Mouse (Mus musculus) kidney, embryonic 16.5 days (tissue): ENCODE measurements around the gene Brinp1. TPM values are rescaled to one million over a fixed set of nuclear protein-coding genes. Genes with fewer than 3 reads are reported as not detected.

Experiments used
- ATAC-seq: fragments of 200-750 bp; cut with Nextera tagmentation; 2 replicates; pipeline ENCODE4 v1.8.0; 2017; ENCODE audit warnings: moderate TSS enrichment; ENCODE audit not compliant: low FRiP score, low TSS enrichment
- H3K27ac ChIP-seq: fragments of 300-500 bp; sonication (generic); 2 replicates; pipeline ENCODE4 v1.5.1; 2014; ENCODE audit warnings: low read length
- H3K27me3 ChIP-seq: fragments of 300-500 bp; sonication (generic); 2 replicates; pipeline ENCODE4 v1.6.1; 2014; ENCODE audit warnings: low read length, control low read depth, mixed read lengths; ENCODE audit not compliant: insufficient read depth
- H3K36me3 ChIP-seq: fragments of 300-500 bp; sonication (generic); 2 replicates; pipeline ENCODE4 v1.6.1; 2014; ENCODE audit warnings: low read length, control low read depth, mixed read lengths; ENCODE audit not compliant: insufficient read depth
- H3K4me1 ChIP-seq: fragments of 300-500 bp; sonication (generic); 2 replicates; pipeline ENCODE4 v1.6.1; 2014; ENCODE audit warnings: low read length, control low read depth, mixed read lengths; ENCODE audit not compliant: insufficient read depth
- H3K4me2 ChIP-seq: fragments of 300-500 bp; sonication (generic); replicated peaks from 2 replicates; pipeline ENCODE4 v1.6.1; 2014; ENCODE audit warnings: low read depth, low read length
- H3K4me3 ChIP-seq: fragments of 300-500 bp; sonication (generic); 2 replicates; pipeline ENCODE4 v1.5.1; 2014; ENCODE audit warnings: mild to moderate bottlenecking, low read length
- H3K9ac ChIP-seq: fragments of 300-500 bp; sonication (generic); replicated peaks from 2 replicates; pipeline ENCODE4 v1.6.1; 2014; ENCODE audit warnings: low read length
- H3K9me3 ChIP-seq: fragments of 300-500 bp; sonication (generic); 2 replicates; pipeline ENCODE4 v1.6.1; 2016; ENCODE audit warnings: low read length, control low read depth
- WGBS: fragments of 180-500 bp; shearing (Covaris S2); extraction: QIAGEN DNeasy Blood & Tissue Kit; methylation state at CpG from one replicate; pipeline ENCODE4 v1.1.7; 2014; 5-methylcytosine and 5-hydroxymethylcytosine counted together
- polyA plus RNA-seq: library from polyadenylated mRNA; unstranded; fragments of >200 nt; fragmentation: Nextera tagmentation; extraction: Ambion mirVana; gene quantifications from 2 replicates; pipeline ENCODE4 v1.2.1, GENCODE M21; 2015

Gene Brinp1
- polyA plus RNA-seq, 1 experiment from 2014 or later: 5.5 TPM

GRCm38 (mm10) chr4:68922504-68922903, 31.7 kb downstream of the Brinp1 start:
- H3K36me3 ChIP-seq: no peaks in the 10 kb centered on the region
- no peaks in the 10 kb centered on the region for H3K4me1 ChIP-seq
- no peaks in the 10 kb centered on the region for H3K27me3 ChIP-seq
- WGBS: 79% methylated on average over 1 of the region's 1 CpGs
- no peak for ATAC-seq
- H3K4me2 ChIP-seq: no peak overlapping the region
- no peaks in the 10 kb centered on the region for H3K9me3 ChIP-seq
- no peak overlapping the region for H3K4me3 ChIP-seq
- H3K27ac ChIP-seq: no peak overlapping the region
- H3K9ac ChIP-seq: no peak overlapping the region

- H3K9ac ChIP-seq: no peak overlapping the region
- H3K4me3 ChIP-seq: no peak overlapping the region
- no peaks in the 10 kb centered on the region for H3K4me1 ChIP-seq
- H3K27me3 ChIP-seq: no peaks in the 10 kb centered on the region
- 81% methylated on average over 3 of the region's 3 CpGs for WGBS
- ATAC-seq: no peak
- H3K36me3 ChIP-seq: no peaks in the 10 kb centered on the region
- H3K27ac ChIP-seq: no peak overlapping the region
- H3K4me2 ChIP-seq: no peak overlapping the region
- H3K9me3 ChIP-seq: no peaks in the 10 kb centered on the region
Measured at GRCm38 (mm10) chr4:68920127-68920526, 34.1 kb downstream of the Brinp1 start.

GRCm38 (mm10) chr4:68910942-68911341, 43.3 kb downstream of the Brinp1 start:
- H3K9me3 ChIP-seq: no peaks in the 10 kb centered on the region
- ATAC-seq: no peak
- WGBS: 45% methylated on average over 3 of the region's 3 CpGs
- H3K4me3 ChIP-seq: no peak overlapping the region
- no peaks in the 10 kb centered on the region for H3K4me1 ChIP-seq
- H3K9ac ChIP-seq: no peak overlapping the region
- H3K27ac ChIP-seq: no peak overlapping the region
- H3K36me3 ChIP-seq: no peaks in the 10 kb centered on the region
- H3K27me3 ChIP-seq: no peaks in the 10 kb centered on the region
- H3K4me2 ChIP-seq: no peak overlapping the region

- 75% methylated on average over 11 of the region's 11 CpGs for WGBS
- H3K4me2 ChIP-seq: no peak overlapping the region
- H3K27ac ChIP-seq: no peak overlapping the region
- ATAC-seq: no peak
- H3K27me3 ChIP-seq: no peaks in the 10 kb centered on the region
- no peaks in the 10 kb centered on the region for H3K4me1 ChIP-seq
- no peaks in the 10 kb centered on the region for H3K36me3 ChIP-seq
- H3K9ac ChIP-seq: no peak overlapping the region
- no peaks in the 10 kb centered on the region for H3K9me3 ChIP-seq
- no peak overlapping the region for H3K4me3 ChIP-seq
Measured at GRCm38 (mm10) chr4:68906417-68907210, 47.6 kb downstream of the Brinp1 start.

GRCm38 (mm10) chr4:68890526-68890925, 63.7 kb downstream of the Brinp1 start:
- Histone ChIP-seq H3K27me3 (no peaks in the 10 kb centered on the region), H3K27ac (no peak overlapping the region), H3K36me3 (no peaks in the 10 kb centered on the region), H3K4me2 (no peak overlapping the region), H3K9ac (no peak overlapping the region), H3K4me1 (no peaks in the 10 kb centered on the region), H3K9me3 (no peaks in the 10 kb centered on the region), H3K4me3 (no peak overlapping the region)
- 75% methylated on average over 4 of the region's 4 CpGs for WGBS
- ATAC-seq: no peak

- H3K9me3 ChIP-seq: no peaks in the 10 kb centered on the region
- WGBS: 85% methylated on average over 2 of the region's 2 CpGs
Measured at GRCm38 (mm10) chr4:68886276-68886675, 67.9 kb downstream of the Brinp1 start.

GRCm38 (mm10) chr4:68872028-68872427, 82.2 kb downstream of the Brinp1 start:
- H3K27me3 ChIP-seq: no peaks in the 10 kb centered on the region
- no peak overlapping the region for H3K9ac ChIP-seq
- no peak overlapping the region for H3K4me3 ChIP-seq
- H3K4me2 ChIP-seq: no peak overlapping the region
- H3K9me3 ChIP-seq: no peaks in the 10 kb centered on the region
- H3K36me3 ChIP-seq: no peaks in the 10 kb centered on the region
- H3K27ac ChIP-seq: no peak overlapping the region
- H3K4me1 ChIP-seq: no peaks in the 10 kb centered on the region
- ATAC-seq: no peak

More at GRCm38 (mm10) chr4:68886276-68886675, 67.9 kb downstream of the Brinp1 start:
- Histone ChIP-seq H3K36me3 (no peaks in the 10 kb centered on the region), H3K4me2 (no peak overlapping the region), H3K27me3 (no peaks in the 10 kb centered on the region), H3K27ac (no peak overlapping the region), H3K4me1 (no peaks in the 10 kb centered on the region), H3K9ac (no peak overlapping the region), H3K4me3 (no peak overlapping the region)
- ATAC-seq: no peak

GRCm38 (mm10) chr4:68865135-68865767, 88.9 kb downstream of the Brinp1 start:
- Histone ChIP-seq H3K9ac (no peak overlapping the region), H3K4me1 (no peaks in the 10 kb centered on the region), H3K9me3 (no peaks in the 10 kb centered on the region), H3K4me2 (no peak overlapping the region), H3K36me3 (no peaks in the 10 kb centered on the region), H3K27me3 (no peaks in the 10 kb centered on the region), H3K4me3 (no peak overlapping the region), H3K27ac (no peak overlapping the region)
- no peak for ATAC-seq
- 46% methylated on average over 4 of the region's 4 CpGs for WGBS

- H3K36me3 ChIP-seq: no peaks in the 10 kb centered on the region
- 94% methylated on average over 2 of the region's 2 CpGs for WGBS
- no peaks in the 10 kb centered on the region for H3K9me3 ChIP-seq
Measured at GRCm38 (mm10) chr4:68864668-68865067, 89.5 kb downstream of the Brinp1 start.

GRCm38 (mm10) chr4:68856868-68857267, 97.3 kb downstream of the Brinp1 start:
- no peaks in the 10 kb centered on the region for H3K27me3 ChIP-seq
- no peaks in the 10 kb centered on the region for H3K36me3 ChIP-seq
- WGBS: 38% methylated on average over 1 of the region's 1 CpGs

More at GRCm38 (mm10) chr4:68864668-68865067, 89.5 kb downstream of the Brinp1 start:
- Histone ChIP-seq H3K27me3 (no peaks in the 10 kb centered on the region), H3K4me2 (no peak overlapping the region), H3K4me3 (no peak overlapping the region), H3K9ac (no peak overlapping the region), H3K27ac (no peak overlapping the region), H3K4me1 (no peaks in the 10 kb centered on the region)
- no peak for ATAC-seq

More at GRCm38 (mm10) chr4:68856868-68857267, 97.3 kb downstream of the Brinp1 start:
- Histone ChIP-seq H3K4me3 (no peak overlapping the region), H3K4me1 (no peaks in the 10 kb centered on the region), H3K27ac (no peak overlapping the region), H3K9ac (no peak overlapping the region), H3K4me2 (no peak overlapping the region), H3K9me3 (no peaks in the 10 kb centered on the region)
- no peak for ATAC-seq
